Mouse (Mus musculus): Measurements from ENCODE around the gene Hspa12b. TPM values are rescaled to one million over a fixed set of nuclear protein-coding genes. Genes with fewer than 3 reads are reported as not detected.

The Hspa12b gene
- total and polyA plus RNA-seq, 3 experiments: 21.9 to 31.4 (median 29.7) TPM

GRCm38 (mm10) chr2:131174700-131175099, 47.6 kb downstream of the Hspa12b start:
- WGBS: 7% methylated on average over 11 of the region's 11 CpGs
- Histone ChIP-seq H3K36me3 (ENCODE audit: control insufficient read depth, insufficient read depth, low read length) (no peaks in the 10 kb centered on the region), H3K9ac (ENCODE audit: low read depth, low read length) (no peak overlapping the region), H3K4me3 (peak overlapping the region; percentile 45), H3K27me3 (ENCODE audit: control insufficient read depth, insufficient read depth, low read length) (no peaks in the 10 kb centered on the region), H3K79me2 (replicated peaks; ENCODE audit: control insufficient read depth, insufficient read depth, low read length) (peaks cover 8% of the 10 kb centered on the region), H3K27ac (no peak overlapping the region), H3K4me1 (ENCODE audit: control insufficient read depth, insufficient read depth, low read length) (peaks cover 11% of the 10 kb centered on the region)
- no peak for TF ChIP-seq EP300 (IDR thresholded peaks at IDR 0.05; ENCODE audit: insufficient read depth, low read depth, low read length)
- TF ChIP-seq CTCF (IDR thresholded peaks at IDR 0.05): no peak
- peak; percentile 67 for TF ChIP-seq POLR2A (IDR thresholded peaks at IDR 0.05; ENCODE audit: insufficient read depth, low read depth, low read length)
- DNase-seq: peak; percentile 56 to 67
- intact Hi-C loops (cut with DNase I): loop anchor here (10.0 kb wide), 1 partner anchor 340 kb away; no protein-coding TSS in a partner anchor

- peaks cover 13% of the 10 kb centered on the region for H3K4me1 ChIP-seq (ENCODE audit: control insufficient read depth, insufficient read depth, low read length)
- 72% methylated on average over 3 of the region's 3 CpGs for WGBS
- H3K79me2 ChIP-seq (replicated peaks; ENCODE audit: control insufficient read depth, insufficient read depth, low read length): peaks cover 8% of the 10 kb centered on the region
- H3K27me3 ChIP-seq (ENCODE audit: control insufficient read depth, insufficient read depth, low read length): no peaks in the 10 kb centered on the region
- no peak for DNase-seq
- H3K9ac ChIP-seq (ENCODE audit: low read depth, low read length): no peak overlapping the region
- H3K36me3 ChIP-seq (ENCODE audit: control insufficient read depth, insufficient read depth, low read length): no peaks in the 10 kb centered on the region
- TF ChIP-seq CTCF (IDR thresholded peaks at IDR 0.05): no peak
- TF ChIP-seq POLR2A (IDR thresholded peaks at IDR 0.05; ENCODE audit: insufficient read depth, low read depth, low read length): no peak
- no peak for TF ChIP-seq EP300 (IDR thresholded peaks at IDR 0.05; ENCODE audit: insufficient read depth, low read depth, low read length)
- no peak overlapping the region for H3K4me3 ChIP-seq
- no peak overlapping the region for H3K27ac ChIP-seq
- intact Hi-C loops (cut with DNase I): loop anchor here (10.0 kb wide), 1 partner anchor 341 kb away; no protein-coding TSS in a partner anchor
These were observed 48.3 kb downstream of the Hspa12b start for GRCm38 (mm10) chr2:131175286-131175944.

- WGBS: 94% methylated on average over 1 of the region's 1 CpGs
- Histone ChIP-seq H3K79me2 (replicated peaks; ENCODE audit: control insufficient read depth, insufficient read depth, low read length) (peaks cover 8% of the 10 kb centered on the region), H3K27me3 (ENCODE audit: control insufficient read depth, insufficient read depth, low read length) (no peaks in the 10 kb centered on the region), H3K27ac (no peak overlapping the region), H3K4me3 (no peak overlapping the region), H3K4me1 (ENCODE audit: control insufficient read depth, insufficient read depth, low read length) (peaks cover 13% of the 10 kb centered on the region), H3K9ac (ENCODE audit: low read depth, low read length) (no peak overlapping the region), H3K36me3 (ENCODE audit: control insufficient read depth, insufficient read depth, low read length) (no peaks in the 10 kb centered on the region)
- DNase-seq: no peak
- intact Hi-C loops (cut with DNase I): loop anchor here (10.0 kb wide), 1 partner anchor 341 kb away; no protein-coding TSS in a partner anchor
- TF ChIP-seq EP300 (IDR thresholded peaks at IDR 0.05; ENCODE audit: insufficient read depth, low read depth, low read length): no peak
These were observed 48.8 kb downstream of the Hspa12b start for GRCm38 (mm10) chr2:131175945-131176309.

- H3K4me1 ChIP-seq (ENCODE audit: control insufficient read depth, insufficient read depth, low read length): peaks cover 13% of the 10 kb centered on the region
- WGBS: 47% methylated on average over 5 of the region's 5 CpGs
- peaks cover 8% of the 10 kb centered on the region for H3K79me2 ChIP-seq (replicated peaks; ENCODE audit: control insufficient read depth, insufficient read depth, low read length)
- no peak overlapping the region for H3K9ac ChIP-seq (ENCODE audit: low read depth, low read length)
- no peak overlapping the region for H3K27ac ChIP-seq
- intact Hi-C loops (cut with DNase I): loop anchor here (10.0 kb wide), 1 partner anchor 342 kb away; no protein-coding TSS in a partner anchor
- TF ChIP-seq EP300 (IDR thresholded peaks at IDR 0.05; ENCODE audit: insufficient read depth, low read depth, low read length) (no peak), CTCF (IDR thresholded peaks at IDR 0.05) (no peak), POLR2A (IDR thresholded peaks at IDR 0.05; ENCODE audit: insufficient read depth, low read depth, low read length) (no peak)
- DNase-seq: peak in 1 of 2 experiments; percentile 24
- H3K27me3 ChIP-seq (ENCODE audit: control insufficient read depth, insufficient read depth, low read length): no peaks in the 10 kb centered on the region
- no peaks in the 10 kb centered on the region for H3K36me3 ChIP-seq (ENCODE audit: control insufficient read depth, insufficient read depth, low read length)
- no peak overlapping the region for H3K4me3 ChIP-seq
These were observed 49.4 kb downstream of the Hspa12b start for GRCm38 (mm10) chr2:131176491-131176890.

GRCm38 (mm10) chr2:131177932-131178331, 50.9 kb downstream of the Hspa12b start:
- intact Hi-C loops (cut with DNase I): loop anchor here (10.0 kb wide), 1 partner anchor 343 kb away; no protein-coding TSS in a partner anchor
- Histone ChIP-seq H3K36me3 (ENCODE audit: control insufficient read depth, insufficient read depth, low read length) (no peaks in the 10 kb centered on the region), H3K27ac (no peak overlapping the region; the same call in 1 of the 2 replicates), H3K4me3 (peak overlapping the region; percentile 84; the same call in 1 of the 2 replicates), H3K4me1 (ENCODE audit: control insufficient read depth, insufficient read depth, low read length) (peaks cover 13% of the 10 kb centered on the region), H3K27me3 (ENCODE audit: control insufficient read depth, insufficient read depth, low read length) (no peaks in the 10 kb centered on the region), H3K9ac (ENCODE audit: low read depth, low read length) (peak overlapping the region; percentile 20; the same call in 1 of the 2 replicates), H3K79me2 (replicated peaks; ENCODE audit: control insufficient read depth, insufficient read depth, low read length) (peaks cover 8% of the 10 kb centered on the region)
- no peak for TF ChIP-seq POLR2A (IDR thresholded peaks at IDR 0.05; ENCODE audit: insufficient read depth, low read depth, low read length)
- TF ChIP-seq CTCF (IDR thresholded peaks at IDR 0.05): no peak
- 57% methylated on average over 9 of the region's 9 CpGs for WGBS
- no peak for DNase-seq

- peaks cover 8% of the 10 kb centered on the region for H3K79me2 ChIP-seq (replicated peaks; ENCODE audit: control insufficient read depth, insufficient read depth, low read length)
- H3K4me1 ChIP-seq (ENCODE audit: control insufficient read depth, insufficient read depth, low read length): peaks cover 13% of the 10 kb centered on the region
- H3K4me3 ChIP-seq: peak overlapping the region; percentile 84
- peak overlapping the region; percentile 99 for H3K9ac ChIP-seq (ENCODE audit: low read depth, low read length)
- H3K27me3 ChIP-seq (ENCODE audit: control insufficient read depth, insufficient read depth, low read length): no peaks in the 10 kb centered on the region
- TF ChIP-seq EP300 (IDR thresholded peaks at IDR 0.05; ENCODE audit: insufficient read depth, low read depth, low read length) (no peak), CTCF (IDR thresholded peaks at IDR 0.05) (no peak), POLR2A (IDR thresholded peaks at IDR 0.05; ENCODE audit: insufficient read depth, low read depth, low read length) (no peak)
- WGBS: 17% methylated on average over 26 of the region's 26 CpGs
- H3K36me3 ChIP-seq (ENCODE audit: control insufficient read depth, insufficient read depth, low read length): no peaks in the 10 kb centered on the region
- no peak for DNase-seq
- peak overlapping the region; percentile 90 for H3K27ac ChIP-seq
- intact Hi-C loops (cut with DNase I): loop anchor here (10.0 kb wide), 1 partner anchor 344 kb away; no protein-coding TSS in a partner anchor
These were observed 51.8 kb downstream of the Hspa12b start for GRCm38 (mm10) chr2:131178828-131179245.

Data from heart, adult 2 months (tissue).